Mouse (Mus musculus) thymus, adult 2 months (tissue): Measurements from ENCODE around the gene Sema6d.

Source experiments
- CTCF ChIP-seq: fragments of 200-500 bp; IDR thresholded peaks from 2 replicates; pipeline ENCODE4 v1.5.1; 2012; ENCODE audit warnings: mild to moderate bottlenecking, control low read depth, low read length, moderate library complexity, borderline replicate concordance; ENCODE audit not compliant: control insufficient read depth, poor library complexity, insufficient read depth; ENCODE audit errors: extremely low read depth
- POLR2A ChIP-seq: fragments of 200-500 bp; IDR thresholded peaks from 2 replicates; pipeline ENCODE4 v1.6.1; 2012; ENCODE audit warnings: mild to moderate bottlenecking, low read length, control low read depth, moderate library complexity; ENCODE audit not compliant: control insufficient read depth, poor library complexity, insufficient read depth; ENCODE audit errors: extremely low read depth

DNA sequence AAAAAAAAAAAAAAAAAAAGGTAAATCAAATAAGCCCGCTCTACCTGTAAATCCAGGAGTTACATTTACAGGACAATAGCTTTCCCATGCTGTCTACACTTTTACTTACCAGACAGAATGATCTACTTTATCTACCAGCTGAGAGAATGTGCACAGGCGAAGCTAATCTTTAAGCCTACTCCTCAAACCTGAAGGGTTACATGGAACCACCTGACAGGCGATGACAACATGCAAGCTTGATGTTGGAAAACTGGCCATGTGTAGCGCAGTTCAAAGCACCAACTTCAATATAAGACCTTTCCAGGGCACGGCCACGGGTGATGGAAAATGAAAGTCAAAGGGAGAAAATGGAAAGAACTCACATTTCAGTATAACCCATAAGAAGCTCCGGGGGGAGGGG is 35.7 kb downstream of the Sema6d start:
- TF ChIP-seq CTCF (no peak), POLR2A (no peak)
